Mouse (Mus musculus) small intestine, adult 2 months (tissue): ENCODE results near the gene Trpc1.

Source experiments
- CTCF ChIP-seq: fragments of 200-500 bp; IDR thresholded peaks from 2 replicates; pipeline ENCODE4 v1.5.1; 2012; ENCODE audit warnings: low read depth, mild to moderate bottlenecking, control low read depth, inconsistent platforms, low read length, moderate library complexity, mixed read lengths; ENCODE audit not compliant: insufficient replicate concordance, insufficient read length; ENCODE audit errors: extremely low read depth
- POLR2A ChIP-seq: fragments of 200-500 bp; IDR thresholded peaks from 2 replicates; pipeline ENCODE4 v1.6.1; 2012; ENCODE audit warnings: low read depth, mild to moderate bottlenecking, control low read depth, inconsistent platforms, low read length, moderate library complexity

DNA sequence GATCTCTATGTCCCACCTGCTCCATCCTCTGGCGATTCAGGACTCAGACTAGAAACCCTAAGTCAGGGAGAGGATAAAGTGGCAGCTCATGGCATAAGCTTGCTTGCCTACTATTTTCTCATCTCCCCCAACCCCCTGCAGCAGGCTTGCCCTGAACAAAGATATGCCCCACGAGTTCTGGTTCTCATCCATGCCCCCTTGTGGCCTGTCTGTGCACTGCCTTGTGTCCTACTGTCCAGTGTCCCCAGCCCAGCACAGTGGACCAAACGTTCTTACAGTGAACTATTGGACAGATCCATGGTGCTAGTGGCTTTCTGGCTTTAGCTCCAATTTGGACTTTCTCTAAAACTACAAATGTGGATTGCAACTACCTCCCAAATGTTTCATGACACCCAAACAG lies 62.1 kb downstream of the Trpc1 start:
- peak; percentile 62; the same call in 1 of the 2 replicates for TF ChIP-seq CTCF
- TF ChIP-seq POLR2A: no peak
